ENCODE assay signal across 8 mouse cellular contexts in genomic region chr1:112388807-112389206, GRCm38 (mm10).
DNase-seq lines count a peak whose midpoint lies in the region; ATAC-seq and TF ChIP-seq lines count a peak whose summit lies in the region.

No protein-coding gene starts in this region.

- no peak overlapping the region for H3K4me3 ChIP-seq in cerebellum, adult 2 months (replicated peaks; ENCODE audit: insufficient read depth, low read depth, low read length)
- H3K4me3 ChIP-seq in forebrain, postnatal 0 days (ENCODE audit: low read depth, low read length): no peak overlapping the region
- no peak overlapping the region for H3K4me3 ChIP-seq in midbrain, embryonic 13.5 days (replicated peaks)

- H3K4me1 ChIP-seq in cerebellum, adult 2 months (ENCODE audit: control insufficient read depth, insufficient read depth, low read length): no peaks in the 10 kb centered on the region
- H3K4me1 ChIP-seq in forebrain, postnatal 0 days (ENCODE audit: insufficient read depth): no peaks in the 10 kb centered on the region
- H3K4me1 ChIP-seq in midbrain, embryonic 13.5 days (replicated peaks): no peaks in the 10 kb centered on the region

- H3K9ac ChIP-seq in forebrain, postnatal 0 days: no peak overlapping the region
- H3K9ac ChIP-seq in midbrain, embryonic 13.5 days (replicated peaks): no peak overlapping the region

- peak; percentile 93 for TF ChIP-seq CTCF in cerebellum, adult 2 months (IDR thresholded peaks at IDR 0.05; ENCODE audit: borderline replicate concordance, insufficient read depth, low read depth, low read length)
- TF ChIP-seq CTCF in forebrain, postnatal 0 days (IDR thresholded peaks at IDR 0.05; ENCODE audit: low read depth): peak; percentile 83

- peak; percentile 45; the same call in 1 of the 2 replicates for ATAC-seq in forebrain, postnatal 0 days
- ATAC-seq in midbrain, embryonic 13.5 days: peak; percentile 69; the same call in 1 of the 2 replicates

- no peak overlapping the region for H3K4me2 ChIP-seq in forebrain, postnatal 0 days (ENCODE audit: low read depth)
- H3K4me2 ChIP-seq in midbrain, embryonic 13.5 days (replicated peaks): no peak overlapping the region

- no peaks in the 10 kb centered on the region for H3K9me3 ChIP-seq in forebrain, postnatal 0 days (ENCODE audit: low read length)
- H3K9me3 ChIP-seq in midbrain, embryonic 13.5 days: no peaks in the 10 kb centered on the region

- whole genome bisulfite sequencing in cerebellum, adult 2 months: 28% methylated on average over 3 of the region's 3 CpGs
- WGBS in forebrain, postnatal 0 days: 40% methylated on average over 3 of the region's 3 CpGs
- WGBS in midbrain, embryonic 13.5 days: 41% methylated on average over 3 of the region's 3 CpGs

- no peaks in the 10 kb centered on the region for H3K27me3 ChIP-seq in cerebellum, adult 2 months (ENCODE audit: control insufficient read depth, insufficient read depth, low read length)
- H3K27me3 ChIP-seq in forebrain, postnatal 0 days (ENCODE audit: insufficient read depth, low read length): no peaks in the 10 kb centered on the region
- H3K27me3 ChIP-seq in midbrain, embryonic 13.5 days: no peaks in the 10 kb centered on the region

- no peaks in the 10 kb centered on the region for H3K36me3 ChIP-seq in forebrain, postnatal 0 days (ENCODE audit: insufficient read depth)
- no peaks in the 10 kb centered on the region for H3K36me3 ChIP-seq in midbrain, embryonic 13.5 days

- no peak overlapping the region for H3K27ac ChIP-seq in cerebellum, adult 2 months (ENCODE audit: insufficient read depth, low read length)
- H3K27ac ChIP-seq in forebrain, postnatal 0 days (ENCODE audit: low read depth, low read length): no peak overlapping the region
- H3K27ac ChIP-seq in midbrain, embryonic 13.5 days: no peak overlapping the region

- no peak for TF ChIP-seq POLR2A in cerebellum, adult 2 months (IDR thresholded peaks at IDR 0.05; ENCODE audit: borderline replicate concordance, insufficient read depth, low read length)

- DNase-seq in gastrocnemius, adult 18-20 months (ENCODE audit: low spot score): peak; percentile 2
- no peak for DNase-seq in gastrocnemius, adult 8-10 months (ENCODE audit: low spot score in 2 of 2)
- peak; percentile 47 for DNase-seq in 416B (ENCODE audit: low read depth)
- peak; percentile 29 to 52 for DNase-seq in cerebellum, adult 2 months
- DNase-seq in forebrain, postnatal 0 days: peak; percentile 54
- peak; percentile 32 for DNase-seq in layer of hippocampus, adult 9-11 months
- no peak for DNase-seq in c-Kit-positive CD71-positive TER-119-positive erythroid progenitor cells, embryonic 14.5 days (ENCODE audit: low spot score)

Comparison
In these comparisons a context has a peak if more than half of its experiments do, and no peak if none do; other contexts are left out.
1. DNase-seq: peak in gastrocnemius, adult 18-20 months (single experiment), 416B (single experiment), cerebellum, adult 2 months (2 of 2), forebrain, postnatal 0 days (single experiment) and layer of hippocampus, adult 9-11 months (single experiment); none in gastrocnemius, adult 8-10 months (0 of 2) and c-Kit-positive CD71-positive TER-119-positive erythroid progenitor cells, embryonic 14.5 days (single experiment).